Comparison of ENCODE assay signal across 12 mouse cellular contexts in genomic region chr2:77200958-77201614, GRCm38 (mm10). TPM values are rescaled to one million over a fixed set of nuclear protein-coding genes. Genes with fewer than 3 reads are reported as not detected.
A peak's percentile ranks its signal among the peaks of the same experiment; 100 is the strongest.
DNase-seq lines count a peak whose midpoint lies in the region; ATAC-seq and TF ChIP-seq lines count a peak whose summit lies in the region.
"Had no signal": no experiment of that assay in that cellular context is flagged by ENCODE, and none has a peak within 500 bp of the region (broad histone marks: within the 10 kb centered on the region; RNA-seq: fewer than 3 reads in every experiment).

No protein-coding gene starts in this region.

- DNase-seq in heart, adult 11 months = peak; percentile 78
- no peak for DNase-seq in heart, postnatal 4 days
- peak; percentile 19 for DNase-seq in c-Kit-positive CD71-positive TER-119-negative erythroid progenitor cells, embryonic 14.5 days (ENCODE audit: low read depth)
- DNase-seq in liver, postnatal 0 days = peak; percentile 23
- no peak for DNase-seq in left cerebral cortex, adult 18-20 months (ENCODE audit: low spot score in 2 of 2)
- DNase-seq in cerebellum, postnatal 4 days (ENCODE audit: low spot score in 2 of 2) = no peak
- no peak for DNase-seq in cerebellum, adult 8-10 months
- DNase-seq: cerebellum, adult 2 months; left cerebral cortex, postnatal 4 days; thymus, postnatal 4 days had no signal

- no peaks in the 10 kb centered on the region for H3K79me3 ChIP-seq in C2C12 (ENCODE audit: low read depth)

- peaks cover 66% of the 10 kb centered on the region for H3K36me3 ChIP-seq in C2C12 (ENCODE audit: control insufficient read depth, insufficient read depth)
- no peaks in the 10 kb centered on the region for H3K36me3 ChIP-seq in liver, postnatal 0 days (replicated peaks; ENCODE audit: insufficient read depth, low read length)

- no peak overlapping the region for H3K9ac ChIP-seq in liver, postnatal 0 days (replicated peaks)
- H3K9ac ChIP-seq: hindbrain, embryonic 14.5 days had no signal

- WGBS in liver, postnatal 0 days (ENCODE audit: insufficient replicate concordance) = 77% methylated on average over 5 of the region's 5 CpGs

- no peak overlapping the region for H3K27ac ChIP-seq in liver, postnatal 0 days (ENCODE audit: low read depth)
- H3K27ac ChIP-seq: hindbrain, embryonic 14.5 days had no signal

- H3K9me3 ChIP-seq in liver, postnatal 0 days (ENCODE audit: low read length) = no peaks in the 10 kb centered on the region

- no peaks in the 10 kb centered on the region for H3K27me3 ChIP-seq in C2C12 (ENCODE audit: control insufficient read depth, insufficient read depth, insufficient read length)
- H3K27me3 ChIP-seq in liver, postnatal 0 days (ENCODE audit: insufficient read depth, low read length) = no peaks in the 10 kb centered on the region

- no peak for TF ChIP-seq CTCF in C2C12 (IDR thresholded peaks at IDR 0.05; ENCODE audit: control insufficient read depth, insufficient read depth, insufficient read length)
- TF ChIP-seq CTCF in liver, postnatal 0 days (IDR thresholded peaks at IDR 0.05; ENCODE audit: low read depth) = no peak

- no peaks in the 10 kb centered on the region for H3K4me1 ChIP-seq in liver, postnatal 0 days (ENCODE audit: insufficient read depth)

- no peak for TF ChIP-seq EP300 in liver, postnatal 0 days (IDR thresholded peaks at IDR 0.05; ENCODE audit: low read depth)

- H3K4me2 ChIP-seq in liver, postnatal 0 days (ENCODE audit: low read depth, low read length) = no peak overlapping the region
- H3K4me2 ChIP-seq: hindbrain, embryonic 14.5 days had no signal

- peak overlapping the region; percentile 54 for H3ac ChIP-seq in C2C12 (ENCODE audit: control insufficient read depth, insufficient read length, low read depth)

- ATAC-seq in liver, postnatal 0 days = no peak

- no peak overlapping the region for H3K4me3 ChIP-seq in C2C12 (ENCODE audit: insufficient read depth, poor library complexity, severe bottlenecking)
- H3K4me3 ChIP-seq in liver, postnatal 0 days (ENCODE audit: low read depth, low read length) = no peak overlapping the region

- peaks cover 10% of the 10 kb centered on the region for H3K79me2 ChIP-seq in C2C12 (ENCODE audit: control insufficient read depth, insufficient read depth)

TF ChIP-seq in C2C12, 6 proteins besides CTCF, POLR2A, EP300 and RAD21:
- TF ChIP-seq FOSL1 (IDR thresholded peaks at IDR 0.05; ENCODE audit: insufficient read depth, low read length, poor library complexity, severe bottlenecking) (no peak), MYOD1 (IDR thresholded peaks at IDR 0.05; ENCODE audit: control insufficient read depth, insufficient read length, low read depth) (no peak), MYOG (IDR thresholded peaks at IDR 0.05; ENCODE audit: control insufficient read depth, extremely low read depth, insufficient read length) (no peak), CEBPB (IDR thresholded peaks at IDR 0.05; ENCODE audit: low read depth) (no peak), MAX (IDR thresholded peaks at IDR 0.05) (no peak), USF1 (IDR thresholded peaks at IDR 0.05; ENCODE audit: low read depth) (no peak)

RNA-seq across cellular contexts. Expression of gene Ccdc141, which starts 30.6 kb away (rescaled TPM):
- 100 to 1,000 TPM; 228 to 229 TPM for total RNA-seq in heart, postnatal 4 days (2021)
- 0.77 TPM for polyA plus RNA-seq in C2C12 (2012; fragmentation: generic; extraction: Trizol)
- 2.2 and 3.0 TPM in 2 replicates for polyA plus RNA-seq in liver, postnatal 0 days (2015; fragmentation: Nextera tagmentation; extraction: Ambion mirVana)
- 10 to 100 TPM; 18.4 to 21.2 TPM for total RNA-seq in left cerebral cortex, adult 18-20 months (2021)

Comparison
In these comparisons a context has a peak if more than half of its experiments do, and no peak if none do; other contexts are left out.
1. DNase-seq: peak in heart, adult 11 months (single experiment), c-Kit-positive CD71-positive TER-119-negative erythroid progenitor cells, embryonic 14.5 days (single experiment) and liver, postnatal 0 days (single experiment); none in heart, postnatal 4 days (single experiment), left cerebral cortex, adult 18-20 months (0 of 2), cerebellum, postnatal 4 days (0 of 2) and cerebellum, adult 8-10 months (single experiment).
2. RNA of gene Ccdc141, which starts 30.6 kb away (total RNA-seq): 228 to 229 TPM in heart, postnatal 4 days; 18.4 to 21.2 TPM in left cerebral cortex, adult 18-20 months; every median in the first group is over 10 times any median in the second.